Comparison of ENCODE assay signal across 19 mouse cellular contexts in the genomic region with DNA sequence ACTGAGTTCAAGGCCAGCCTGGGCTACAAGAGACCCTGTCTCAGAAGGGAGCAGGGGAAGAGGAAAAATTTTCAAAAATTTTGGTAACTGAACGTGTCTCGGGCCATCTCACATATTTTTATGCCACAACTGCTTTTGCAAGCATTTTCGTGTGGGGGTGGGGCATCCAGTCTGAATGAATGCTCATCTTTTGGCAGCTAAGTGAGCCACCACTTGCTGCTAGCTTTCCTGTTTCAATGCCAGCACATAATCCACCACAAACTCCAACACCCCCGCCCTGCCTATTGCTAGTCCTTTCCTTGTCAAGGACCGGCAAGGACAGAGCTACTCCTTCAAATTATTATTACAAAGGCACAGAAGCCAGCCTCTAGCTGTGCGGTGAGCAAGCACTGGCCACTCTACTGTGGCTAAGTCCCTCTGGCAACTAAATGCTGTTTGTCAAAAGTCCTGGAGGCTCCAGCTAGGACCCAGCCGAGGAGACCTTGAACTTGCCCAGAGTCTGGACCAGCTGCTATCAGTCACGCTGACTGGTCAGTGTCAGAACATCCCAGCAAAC.
DNase-seq lines count a peak whose midpoint lies in the region; ATAC-seq and TF ChIP-seq lines count a peak whose summit lies in the region.
"Had no signal": no experiment of that assay in that cellular context is flagged by ENCODE, and none has a peak within 500 bp of the region (broad histone marks: within the 10 kb centered on the region; RNA-seq: fewer than 3 reads in every experiment).

No protein-coding gene starts in this region.

- H3K4me1 ChIP-seq in midbrain, embryonic 11.5 days (ENCODE audit: control insufficient read depth, insufficient read depth, low read length): no peaks in the 10 kb centered on the region
- peaks cover 9% of the 10 kb centered on the region for H3K4me1 ChIP-seq in midbrain, embryonic 13.5 days (replicated peaks)

- H3K4me3 ChIP-seq in midbrain, embryonic 11.5 days (ENCODE audit: low read depth, low read length): no peak overlapping the region
- no peak overlapping the region for H3K4me3 ChIP-seq in midbrain, embryonic 13.5 days (replicated peaks)
- no peak overlapping the region for H3K4me3 ChIP-seq in layer of hippocampus, adult 2 months
- H3K4me3 ChIP-seq: erythroblast, embryonic 14.5 days; gastrocnemius, adult 2 months had no signal

- no peak for ATAC-seq in midbrain, embryonic 11.5 days (ENCODE audit: low FRiP score)
- ATAC-seq in midbrain, embryonic 13.5 days: no peak
- ATAC-seq in erythroblast, adult 5-6 weeks (replicated peaks; ENCODE audit: low FRiP score, poor library complexity, severe bottlenecking): no peak
- ATAC-seq: CD4-positive, CD25-positive, alpha-beta regulatory T cell, adult 4 months; forebrain, embryonic 16.5 days had no signal

- H3K27me3 ChIP-seq in midbrain, embryonic 11.5 days (ENCODE audit: control insufficient read depth, insufficient read depth, low read length): no peaks in the 10 kb centered on the region; the same call in 1 of the 2 replicates
- 0 out of 2 replicates have a peak, but pooled peaks cover 8% of the 10 kb centered on the region for H3K27me3 ChIP-seq in midbrain, embryonic 13.5 days

- peaks cover 5% of the 10 kb centered on the region for H3K9me3 ChIP-seq in midbrain, embryonic 11.5 days (ENCODE audit: control insufficient read depth, low read length)
- H3K9me3 ChIP-seq in midbrain, embryonic 13.5 days: 0 out of 2 replicates have a peak, but pooled peaks cover 10% of the 10 kb centered on the region

- DNase-seq in kidney, postnatal 14 days: peak; percentile 19
- no peak for DNase-seq in kidney, adult 11 months
- peak; percentile 60 for DNase-seq in midbrain, embryonic 11.5 days (ENCODE audit: low spot score, missing footprints)
- peak; percentile 32 to 56 for DNase-seq in adrenal gland, postnatal 36 days
- DNase-seq in layer of hippocampus, adult 2 months (ENCODE audit: low spot score in 2 of 2): peak; percentile 32 to 38
- no peak for DNase-seq in embryo, embryonic 9.5 days (ENCODE audit: extremely low spot score)
- DNase-seq: cerebellum, adult 2 months; gastrocnemius, adult 2 months; kidney, adult 2 months; kidney, postnatal 36 days; midbrain, embryonic 14.5 days; thymus, postnatal 36 days had no signal

- no peak for TF ChIP-seq CTCF in layer of hippocampus, adult 2 months (conservative IDR thresholded peaks at IDR 0.05)

- H3K4me2 ChIP-seq in midbrain, embryonic 11.5 days: no peak overlapping the region
- no peak overlapping the region for H3K4me2 ChIP-seq in midbrain, embryonic 13.5 days (replicated peaks)
- H3K4me2 ChIP-seq: hindbrain, embryonic 14.5 days had no signal

- WGBS in midbrain, embryonic 11.5 days: 88% methylated on average over 8 of the region's 8 CpGs
- WGBS in midbrain, embryonic 13.5 days: 86% methylated on average over 8 of the region's 8 CpGs

- H3K36me3 ChIP-seq in midbrain, embryonic 11.5 days (ENCODE audit: control insufficient read depth, insufficient read depth, low read length): no peaks in the 10 kb centered on the region
- H3K36me3 ChIP-seq in midbrain, embryonic 13.5 days: no peaks in the 10 kb centered on the region

- no peak overlapping the region for H3K27ac ChIP-seq in midbrain, embryonic 11.5 days (ENCODE audit: low read depth, low read length)
- no peak overlapping the region for H3K27ac ChIP-seq in midbrain, embryonic 13.5 days
- H3K27ac ChIP-seq in layer of hippocampus, adult 2 months: no peak overlapping the region
- H3K27ac ChIP-seq: gastrocnemius, adult 2 months; hindbrain, embryonic 14.5 days; stomach, postnatal 0 days had no signal

- no peak overlapping the region for H3K9ac ChIP-seq in midbrain, embryonic 11.5 days (ENCODE audit: low read length)
- no peak overlapping the region for H3K9ac ChIP-seq in midbrain, embryonic 13.5 days (replicated peaks)
- H3K9ac ChIP-seq: hindbrain, embryonic 14.5 days had no signal

Comparison
In these comparisons a context has a peak if more than half of its experiments do, and no peak if none do; other contexts are left out.
1. DNase-seq: peak in kidney, postnatal 14 days (single experiment), midbrain, embryonic 11.5 days (single experiment), adrenal gland, postnatal 36 days (2 of 2) and layer of hippocampus, adult 2 months (2 of 2); none in kidney, adult 11 months (single experiment) and embryo, embryonic 9.5 days (single experiment).